Mouse (Mus musculus): Measurements from ENCODE around the gene Gpatch11.

DNA sequence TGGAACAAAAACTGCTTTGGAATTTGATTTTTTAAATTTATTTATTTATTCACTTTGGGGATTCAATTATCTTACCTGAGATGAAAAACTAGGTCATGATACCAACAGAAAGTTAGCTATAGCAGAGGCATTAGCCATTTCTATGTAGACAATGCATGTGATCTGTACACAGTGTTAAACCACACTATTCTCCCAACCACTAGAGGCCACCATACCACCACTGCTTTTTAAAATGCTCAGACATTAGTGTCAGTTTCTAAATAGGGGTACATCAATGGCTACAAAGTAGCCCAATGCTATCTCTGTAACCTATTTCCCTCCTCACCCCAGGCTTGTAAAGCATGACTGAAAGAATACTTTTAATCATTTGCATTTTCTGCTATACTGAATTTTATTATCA lies 26.3 kb upstream of the Gpatch11 start:
- TF ChIP-seq CTCF (IDR thresholded peaks at IDR 0.05; ENCODE audit: borderline replicate concordance, control insufficient read depth, extremely low read depth, insufficient read depth, low read length, poor library complexity) (no peak), POLR2A (IDR thresholded peaks at IDR 0.05; ENCODE audit: control insufficient read depth, extremely low read depth, insufficient read depth, low read length, poor library complexity) (no peak)
